Mouse (Mus musculus): Measurements from ENCODE around the gene Plekhb2. TPM values are rescaled to one million over a fixed set of nuclear protein-coding genes. Genes with fewer than 3 reads are reported as not detected.
A peak's percentile ranks its signal among the peaks of the same experiment; 100 is the strongest.

The Plekhb2 gene
- polyA plus RNA-seq, 1 experiment from 2014 or later: 134 TPM

DNA sequence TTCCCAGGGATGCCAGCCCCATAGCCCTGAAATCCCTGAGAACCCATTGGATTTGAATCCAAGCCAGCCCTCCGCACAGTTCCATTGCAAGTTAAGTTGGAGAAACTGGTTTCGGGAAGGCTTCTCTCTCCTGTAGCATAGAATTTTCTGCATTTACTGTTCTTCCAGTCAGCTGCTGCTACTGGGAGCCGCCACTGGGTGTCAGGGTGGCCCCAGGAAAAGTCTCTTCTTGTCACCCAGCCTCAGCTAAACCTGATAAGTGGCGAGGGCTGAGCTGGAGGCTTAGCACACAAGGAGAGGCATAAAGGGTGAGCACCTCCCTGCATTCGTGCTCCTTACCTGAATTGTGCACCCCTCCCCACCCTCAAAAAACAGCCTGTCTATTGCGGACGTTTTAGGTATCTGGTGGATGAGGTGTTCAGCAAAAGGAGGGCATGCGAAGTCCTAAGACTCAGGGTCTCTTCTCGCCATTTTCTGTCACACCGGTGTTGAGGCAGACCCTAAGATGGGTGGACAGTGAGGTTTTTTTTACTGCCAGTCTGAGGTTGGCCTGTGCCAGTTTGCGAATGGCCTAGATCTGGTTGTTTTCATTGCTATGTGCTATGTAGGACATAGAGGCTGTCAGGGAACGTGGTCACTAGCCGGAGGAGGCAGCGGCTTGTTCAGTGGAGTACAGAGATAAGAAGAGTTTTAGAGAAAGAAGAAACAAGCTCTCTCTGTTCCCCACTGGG, 41.9 kb downstream of the Plekhb2 start:
- peak; percentile 79 for TF ChIP-seq CTCF (IDR thresholded peaks at IDR 0.05)
- no peaks in the 10 kb centered on the region for H3K27me3 ChIP-seq
- POLR2A ChIA-PET: no interaction called here
- in situ Hi-C loops (cut with MboI; ENCODE audit: low pct_unique_long_range_greater_than_20kb): loop anchor here (25.0 kb wide), 1 partner anchor 1246 kb away; no protein-coding TSS in a partner anchor
- CTCF ChIA-PET: interaction anchor here (1.6 kb wide), 1 partner anchor 10 kb away, joined by 3 read pairs; no protein-coding TSS in a partner anchor
- ATAC-seq: no peak
- no peak for DNase-seq (ENCODE audit: low read depth, low spot score)

DNA sequence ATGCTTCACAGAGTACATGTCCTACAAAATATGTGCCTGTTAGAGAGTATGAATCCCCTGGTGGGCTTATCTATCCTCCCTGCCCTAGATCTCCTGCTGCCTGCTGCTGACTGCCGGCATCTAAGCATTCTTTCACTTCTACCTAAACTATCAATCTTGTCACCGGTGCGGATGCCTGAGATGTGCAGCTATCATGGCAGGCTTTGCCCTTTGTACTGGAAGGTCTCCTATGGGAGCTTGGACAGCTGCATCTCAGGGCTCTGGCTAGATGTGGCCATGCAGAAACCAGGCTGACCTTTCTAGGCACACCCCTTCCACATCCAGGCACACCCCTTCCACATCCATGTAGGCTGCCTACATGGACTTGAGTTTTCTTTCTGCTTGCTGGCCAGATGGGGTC, 42.7 kb downstream of the Plekhb2 start:
- no peak for DNase-seq (ENCODE audit: low read depth, low spot score)
- CTCF ChIA-PET: no interaction called here
- in situ Hi-C loops (cut with MboI; ENCODE audit: low pct_unique_long_range_greater_than_20kb): loop anchor here (25.0 kb wide), 1 partner anchor 1245 kb away; no protein-coding TSS in a partner anchor
- no peak for TF ChIP-seq CTCF (IDR thresholded peaks at IDR 0.05)
- POLR2A ChIA-PET: no interaction called here
- ATAC-seq: no peak
- H3K27me3 ChIP-seq: no peaks in the 10 kb centered on the region

DNA sequence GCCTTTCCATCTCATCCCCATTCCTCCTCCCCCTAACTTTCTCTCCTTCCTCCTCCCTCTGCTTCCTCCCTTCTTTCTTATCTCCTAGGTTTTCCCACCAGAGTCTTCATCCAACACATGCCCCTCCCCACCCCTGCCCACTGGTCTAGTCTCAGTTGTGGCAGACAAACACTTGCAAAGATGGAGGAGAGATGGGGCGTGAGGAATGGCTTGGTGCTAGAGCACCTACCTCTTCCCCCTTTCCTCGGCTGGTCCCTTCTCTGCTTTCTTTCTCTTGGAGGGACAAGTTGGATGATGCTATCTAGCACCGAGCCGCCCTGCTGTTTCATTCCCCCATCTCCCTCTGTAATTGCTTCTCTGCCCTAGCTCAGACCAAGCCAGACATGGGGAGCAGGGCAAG, 43.6 kb downstream of the Plekhb2 start:
- no peak for TF ChIP-seq CTCF (IDR thresholded peaks at IDR 0.05)
- POLR2A ChIA-PET: no interaction called here
- in situ Hi-C loops (cut with MboI; ENCODE audit: low pct_unique_long_range_greater_than_20kb): loop anchor here (25.0 kb wide), 1 partner anchor 1244 kb away; no protein-coding TSS in a partner anchor
- no peaks in the 10 kb centered on the region for H3K27me3 ChIP-seq
- ATAC-seq (no peak), DNase-seq (ENCODE audit: low read depth, low spot score) (no peak)
- CTCF ChIA-PET: interaction anchor here (1.1 kb wide), 1 partner anchor 155 kb away, joined by 3 read pairs; no protein-coding TSS in a partner anchor

DNA sequence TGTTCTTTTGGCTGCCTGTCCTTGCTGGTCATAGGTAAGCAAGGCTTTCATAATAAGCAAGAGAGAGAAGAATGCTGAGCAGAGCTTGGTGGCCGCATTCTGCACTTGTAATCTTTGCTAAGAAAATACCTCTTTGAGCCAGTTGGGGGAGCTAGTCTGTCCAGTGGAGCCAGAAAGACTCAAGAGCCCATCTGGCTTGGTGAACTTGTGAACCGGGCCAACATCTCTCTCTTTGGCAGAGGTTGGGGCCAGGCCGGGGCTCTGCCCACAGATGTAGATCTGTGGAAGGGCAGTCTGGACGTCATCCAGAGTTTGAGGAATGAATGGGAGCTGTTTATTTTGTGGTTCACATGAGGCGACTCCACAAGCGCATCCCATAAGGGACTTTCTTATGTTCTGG, 44.1 kb downstream of the Plekhb2 start:
- CTCF ChIA-PET: interaction anchor here (1.1 kb wide), 1 partner anchor 156 kb away, joined by 3 read pairs; no protein-coding TSS in a partner anchor

DNA sequence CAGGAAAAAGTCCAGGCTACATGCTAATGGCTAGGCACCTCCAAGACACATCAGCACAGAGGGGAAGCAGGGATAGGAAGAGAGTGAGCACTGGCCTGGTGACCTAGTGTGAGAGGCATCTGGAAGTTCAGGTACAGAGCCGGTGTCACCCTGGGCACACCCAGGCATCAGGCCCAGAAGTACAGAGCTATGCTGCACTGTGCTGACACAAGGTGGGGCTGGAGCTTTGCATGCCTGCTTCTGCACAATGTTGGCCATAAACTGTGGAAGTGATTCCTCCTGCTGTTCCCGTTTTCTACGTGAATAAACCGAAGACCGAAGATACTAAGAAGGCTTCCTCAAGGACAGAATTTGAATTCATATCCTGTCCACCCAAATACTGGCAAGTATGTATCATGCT, 46.3 kb downstream of the Plekhb2 start:
- ChIA-PET POLR2A (no interaction called here), CTCF (no interaction called here)
- DNase-seq (ENCODE audit: low read depth, low spot score) (no peak), ATAC-seq (no peak)
- in situ Hi-C loops (cut with MboI; ENCODE audit: low pct_unique_long_range_greater_than_20kb): loop anchor here (25.0 kb wide), 1 partner anchor 1241 kb away; no protein-coding TSS in a partner anchor
- no peak for TF ChIP-seq CTCF (IDR thresholded peaks at IDR 0.05)
- no peaks in the 10 kb centered on the region for H3K27me3 ChIP-seq

More for the DNA sequence above, 44.1 kb downstream of the Plekhb2 start:
- POLR2A ChIA-PET: no interaction called here
- ATAC-seq (no peak), DNase-seq (ENCODE audit: low read depth, low spot score) (no peak)
- peak; percentile 44 for TF ChIP-seq CTCF (IDR thresholded peaks at IDR 0.05)
- no peaks in the 10 kb centered on the region for H3K27me3 ChIP-seq
- in situ Hi-C loops (cut with MboI; ENCODE audit: low pct_unique_long_range_greater_than_20kb): loop anchor here (25.0 kb wide), 1 partner anchor 1243 kb away; no protein-coding TSS in a partner anchor

DNA sequence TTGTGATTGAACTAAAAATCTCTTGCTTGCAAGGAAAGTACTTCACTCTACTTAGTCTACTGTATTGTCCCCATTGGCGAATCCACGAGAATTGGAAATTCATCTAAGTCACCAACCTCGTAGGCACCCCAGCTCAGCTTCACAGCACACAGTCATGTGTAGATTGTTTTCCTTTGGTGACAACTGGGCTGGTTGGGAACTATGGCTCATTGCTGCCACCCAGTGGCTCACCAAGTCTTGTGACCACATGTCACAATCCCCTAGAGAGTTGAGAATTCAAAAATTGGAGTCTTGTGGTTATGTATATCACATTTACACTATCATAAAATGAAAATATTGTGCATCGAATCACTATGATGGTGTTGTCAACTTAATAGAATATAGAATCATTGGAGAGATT, 47.1 kb downstream of the Plekhb2 start:
- ATAC-seq: no peak
- peak; percentile 3 for DNase-seq (ENCODE audit: low read depth, low spot score)
- ChIA-PET CTCF (no interaction called here), POLR2A (no interaction called here)
- in situ Hi-C loops (cut with MboI; ENCODE audit: low pct_unique_long_range_greater_than_20kb): loop anchor here (25.0 kb wide), 1 partner anchor 1240 kb away; no protein-coding TSS in a partner anchor
- no peaks in the 10 kb centered on the region for H3K27me3 ChIP-seq
- TF ChIP-seq CTCF (IDR thresholded peaks at IDR 0.05): peak; percentile 67

DNA sequence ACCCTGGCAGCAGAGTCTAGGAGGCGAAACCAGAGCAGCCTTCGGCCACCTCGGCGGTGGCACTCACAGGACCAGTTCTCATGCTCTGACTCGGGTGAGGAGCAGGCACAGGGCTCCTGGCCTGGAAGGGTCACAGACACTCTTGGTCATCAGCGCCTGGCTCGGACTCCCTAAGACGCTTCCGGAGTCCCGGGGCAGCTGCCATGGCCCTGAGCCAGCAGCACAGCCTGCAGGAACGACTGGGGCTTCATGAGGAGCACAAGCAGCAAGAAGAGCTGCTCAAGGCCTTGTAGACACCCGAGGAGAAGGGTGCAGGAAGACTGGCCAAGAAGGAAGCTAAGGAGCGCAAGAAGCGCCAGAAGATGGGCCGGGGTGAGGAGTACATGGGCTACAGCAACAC, 78.9 kb downstream of the Plekhb2 start:
- ATAC-seq: no peak
- peaks cover 12% of the 10 kb centered on the region for H3K27me3 ChIP-seq
- POLR2A ChIA-PET: no interaction called here
- no peak for TF ChIP-seq CTCF (IDR thresholded peaks at IDR 0.05)
- in situ Hi-C loops (cut with MboI; ENCODE audit: low pct_unique_long_range_greater_than_20kb): no loop called here
- DNase-seq (ENCODE audit: low read depth, low spot score): no peak
- CTCF ChIA-PET: no interaction called here

Other genes starting within 250 kb of the Plekhb2 start
- 107 TPM for gene Fam168b, start 6.9 kb upstream of the Plekhb2 start, polyA plus RNA-seq (2021)

Data from Patski (cell line).